Mouse (Mus musculus) granulocyte monocyte progenitor cell, adult 5-6 weeks (primary cell): ENCODE data around the gene Atp5e. TPM values are rescaled to one million over a fixed set of nuclear protein-coding genes. Genes with fewer than 3 reads are reported as not detected.

ENCODE experiments used
- ATAC-seq: replicated peaks from 2 replicates; pipeline ENCODE4 v1.8.0; 2016; ENCODE audit warnings: mild to moderate bottlenecking, moderate TSS enrichment, inconsistent platforms; ENCODE audit not compliant: poor library complexity, severe bottlenecking
- total RNA-seq, 2 experiments: library from RNA; stranded (forward) in 1 of 2; stranded (reverse) in 1 of 2; fragments of 200-712, 200-1000 nt in 1 of 2; fragments of >200 nt in 1 of 2; fragmentation: Nextera tagmentation in 1 of 2; gene quantifications; 2 replicates each; pipeline ENCODE4 v1.2.3; 2014 to 2017

The Atp5e gene
- total RNA-seq, 2 experiments from 2014 or later: 442 to 734 TPM

DNA sequence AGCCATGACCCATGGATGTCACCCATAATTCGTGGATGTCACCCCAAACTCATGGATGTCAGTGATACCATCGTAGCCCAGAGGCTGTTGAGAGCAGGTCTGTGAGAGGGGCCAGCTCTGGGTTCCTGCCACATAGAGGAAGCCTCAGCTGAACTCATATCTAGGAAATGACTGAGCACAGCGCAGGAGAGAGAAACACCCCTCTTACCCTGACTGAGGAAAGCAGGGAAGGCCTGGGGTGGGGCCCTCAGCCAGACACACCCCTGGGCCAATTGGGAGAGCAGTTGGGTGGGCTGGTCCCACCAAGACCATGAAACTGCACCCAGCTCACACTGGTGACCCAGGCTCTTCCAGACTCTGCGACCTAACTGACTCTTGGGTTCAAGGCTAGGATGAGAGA, 13.6 kb downstream of the Atp5e start, which contains the start of gene Tubb1:
Gene Tubb1, plus strand, starts transcription at position 343 of the 400 bp plus-strand sequence.
- ATAC-seq: peak; percentile 48

DNA sequence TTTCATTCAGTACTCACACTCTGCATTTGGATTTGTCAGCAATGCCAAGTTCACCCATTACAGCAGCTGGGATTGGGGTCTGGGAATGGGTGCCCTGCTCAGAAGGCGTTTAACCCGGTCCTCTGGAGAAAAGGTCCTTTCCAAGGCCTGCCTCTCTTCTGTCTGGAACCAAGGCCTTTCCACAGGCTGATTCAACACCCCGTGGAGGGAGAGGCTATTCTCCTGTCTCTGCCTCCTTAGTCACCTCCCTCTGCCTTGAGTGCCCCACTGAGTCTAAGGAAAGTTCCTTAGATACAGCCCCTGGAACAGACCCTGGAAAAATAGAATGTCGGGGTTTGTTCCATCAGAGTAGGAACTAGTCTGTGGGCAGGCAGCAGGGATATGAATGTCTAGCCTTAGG, 15.5 kb downstream of the Atp5e start:
- ATAC-seq: no peak

GRCm38 (mm10) chr2:174446905-174447304, 17.0 kb downstream of the Atp5e start:
- no peak for ATAC-seq

DNA sequence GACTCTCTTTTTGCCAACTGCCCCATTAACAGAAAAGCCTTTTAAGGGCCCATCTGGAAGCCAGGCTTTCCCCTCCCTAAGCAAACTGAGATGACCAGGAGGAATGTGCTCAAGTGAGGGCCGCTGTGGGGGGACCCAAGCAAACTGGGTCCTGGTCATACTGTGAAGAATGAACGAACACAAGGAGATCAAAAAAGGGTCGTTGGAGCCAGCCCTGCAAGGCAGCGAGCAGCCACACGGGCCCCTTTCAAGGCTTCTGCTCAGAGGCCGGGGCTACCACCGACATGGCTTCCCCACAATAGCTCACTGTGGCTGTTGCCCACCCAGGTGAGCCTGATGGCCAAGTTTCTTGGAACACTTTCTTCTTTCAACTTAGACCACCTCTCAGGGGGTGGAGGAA, 17.4 kb downstream of the Atp5e start:
- no peak for ATAC-seq

DNA sequence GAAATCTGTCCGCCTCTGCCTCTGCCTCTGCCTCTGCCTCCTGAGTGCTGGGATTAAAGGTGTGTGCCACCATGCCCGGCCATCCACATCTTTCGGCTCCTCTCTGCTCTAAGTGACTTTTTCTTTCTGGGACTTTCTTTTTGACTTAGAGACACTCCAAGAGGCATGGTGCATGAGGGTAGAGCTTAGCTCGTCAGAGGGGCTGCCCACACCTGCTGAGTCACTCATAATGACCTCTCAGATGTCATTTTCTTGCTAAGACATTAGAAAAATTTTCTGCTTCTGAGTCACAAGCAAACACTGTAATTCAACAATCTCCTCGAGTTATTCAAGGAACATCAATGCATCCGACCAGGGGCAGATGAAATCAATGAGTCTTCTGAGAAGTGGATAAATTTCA, 18.9 kb downstream of the Atp5e start:
- no peak for ATAC-seq

GRCm38 (mm10) chr2:174444359-174444758, 19.5 kb downstream of the Atp5e start:
- ATAC-seq: no peak

DNA sequence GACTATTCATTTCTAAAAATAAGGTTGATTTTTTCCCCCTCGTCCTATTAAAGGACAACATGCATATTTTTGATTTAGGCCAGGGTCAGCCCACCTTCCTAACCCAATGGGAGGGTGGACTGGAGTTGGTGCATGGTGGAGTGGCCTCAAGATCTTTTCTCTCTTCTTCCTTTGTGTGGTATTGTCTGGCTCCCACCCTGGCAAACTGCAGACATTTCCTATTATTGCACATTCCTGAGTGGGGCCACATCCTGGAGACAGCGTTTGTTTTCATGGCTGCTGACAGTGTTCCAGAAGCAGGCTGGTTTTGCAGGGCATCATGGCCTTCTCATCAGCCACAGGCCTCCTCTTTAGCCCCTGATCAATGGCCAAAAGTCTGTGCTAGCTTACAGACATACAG, 20.9 kb downstream of the Atp5e start:
- no peak for ATAC-seq

DNA sequence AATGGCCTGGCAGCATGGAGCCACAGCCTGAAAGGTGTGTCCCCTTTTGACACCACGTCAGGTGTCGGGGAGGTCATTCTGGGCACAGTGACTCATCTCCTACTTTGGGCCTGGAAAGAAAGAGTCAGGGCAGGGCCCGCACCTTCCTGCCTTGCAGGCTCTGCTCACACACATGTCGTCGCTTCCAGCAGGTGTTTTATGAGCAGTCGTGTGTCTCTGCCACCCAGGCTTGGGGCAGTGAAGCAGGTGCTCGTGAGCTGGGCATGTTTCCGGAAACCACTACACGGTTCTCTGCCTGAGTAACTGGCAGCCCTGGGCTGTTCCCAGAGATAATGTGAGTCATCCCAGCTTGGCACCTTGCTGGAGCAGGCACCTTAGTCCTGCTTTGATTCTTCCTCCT, 21.4 kb downstream of the Atp5e start:
- ATAC-seq: no peak

GRCm38 (mm10) chr2:174441898-174442297, 22.0 kb downstream of the Atp5e start:
- no peak for ATAC-seq

- peak; percentile 12 for ATAC-seq
Observed at GRCm38 (mm10) chr2:174439961-174440360, 23.9 kb downstream of the Atp5e start.

GRCm38 (mm10) chr2:174439450-174439838, 24.5 kb downstream of the Atp5e start:
- peak; percentile 38 for ATAC-seq

DNA sequence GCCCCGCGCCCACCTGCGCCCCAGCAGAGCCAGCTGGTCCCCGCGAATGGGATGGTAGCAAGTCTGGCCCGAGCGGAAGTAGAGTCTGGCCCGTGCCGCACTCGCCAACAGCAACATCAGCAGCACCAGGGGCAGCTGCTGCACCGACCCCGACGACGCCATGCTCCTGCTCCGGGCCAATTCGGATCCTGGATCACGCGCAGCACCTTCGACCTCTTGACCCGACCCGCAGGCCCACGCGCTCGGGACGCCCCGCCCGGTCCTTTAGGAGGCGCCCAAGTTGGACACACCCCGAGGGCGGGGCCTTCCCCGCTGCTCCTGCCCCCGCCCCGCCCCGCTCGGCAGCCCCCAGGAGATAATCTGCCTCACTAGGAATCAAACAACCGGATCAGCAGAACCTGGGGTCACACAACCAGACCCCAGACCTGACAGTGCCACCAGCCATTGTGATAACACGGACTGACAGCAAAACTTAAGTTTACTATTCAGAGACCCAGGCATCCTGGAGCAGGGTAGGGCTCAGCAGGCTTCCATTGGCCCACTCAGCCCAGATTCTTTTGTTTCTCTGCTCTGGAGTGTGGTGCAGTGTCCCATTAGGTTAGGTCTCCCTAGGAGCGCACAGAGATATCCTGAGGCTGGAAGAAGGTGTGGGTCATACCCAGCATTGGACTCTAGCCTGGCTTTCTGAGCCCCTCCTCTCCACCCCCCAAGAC, 25.0 kb downstream of the Atp5e start, which contains the start of gene Ctsz:
Gene Ctsz, minus strand, starts transcription at position 303 of the 713 bp plus-strand sequence.
- ATAC-seq: peak; percentile 22

- no peak; the same call in 1 of the 2 replicates for ATAC-seq
Observed at GRCm38 (mm10) chr2:174438181-174438580, 25.7 kb downstream of the Atp5e start.

DNA sequence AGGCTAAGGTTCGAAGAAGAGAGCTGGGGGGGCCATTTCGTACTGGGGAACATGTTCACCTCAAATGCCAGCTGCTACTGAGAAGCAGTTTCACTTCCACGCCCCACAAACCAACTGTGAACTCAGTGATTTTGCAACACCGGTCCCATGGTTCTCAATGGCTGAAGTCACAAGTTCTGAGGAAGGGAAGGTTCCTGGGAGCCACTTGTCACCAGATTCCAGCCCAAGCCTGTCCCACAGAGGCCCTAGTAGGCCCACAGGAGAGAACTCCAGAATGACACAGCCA, 26.3 kb downstream of the Atp5e start:
- ATAC-seq: peak; percentile 44

DNA sequence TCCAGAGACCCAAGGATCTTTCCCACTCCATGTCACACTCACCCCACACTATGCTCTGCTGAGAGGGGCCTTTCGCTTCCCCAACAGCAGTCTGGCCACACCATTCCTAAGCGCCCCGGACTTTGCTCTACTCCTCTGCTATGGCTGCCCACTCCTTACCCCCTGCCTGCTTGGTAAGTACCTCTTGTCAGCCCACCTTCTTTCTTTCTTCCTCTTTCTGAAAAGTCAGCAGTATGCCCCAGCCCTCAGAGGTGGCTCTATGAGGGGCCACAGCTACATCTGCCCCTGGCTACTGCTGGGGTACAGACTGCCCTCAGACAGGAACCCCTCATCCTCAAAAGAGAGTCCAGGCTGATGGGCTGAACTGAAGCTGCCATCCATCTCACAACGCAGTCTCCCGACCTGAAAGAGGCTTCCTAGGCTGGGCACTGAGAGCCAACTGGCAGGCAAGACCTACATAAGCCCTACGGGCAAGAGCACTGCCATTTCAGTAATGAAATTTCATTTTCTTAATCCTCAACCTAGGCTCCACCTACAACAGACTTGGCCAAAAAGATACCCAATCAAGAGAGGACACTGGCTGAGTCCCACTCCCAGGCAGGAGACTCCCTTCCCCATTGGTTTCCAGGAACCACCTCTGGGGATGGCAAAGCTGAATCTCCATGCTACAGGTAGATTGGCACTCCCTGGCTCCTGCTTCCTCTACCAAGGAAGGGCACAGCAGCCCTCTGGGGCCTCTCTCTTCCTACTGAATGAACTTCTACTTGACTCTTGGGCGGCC, 26.8 kb downstream of the Atp5e start:
- ATAC-seq: peak; percentile 2

GRCm38 (mm10) chr2:174436076-174436701, 27.7 kb downstream of the Atp5e start:
- ATAC-seq: peak; percentile 18

DNA sequence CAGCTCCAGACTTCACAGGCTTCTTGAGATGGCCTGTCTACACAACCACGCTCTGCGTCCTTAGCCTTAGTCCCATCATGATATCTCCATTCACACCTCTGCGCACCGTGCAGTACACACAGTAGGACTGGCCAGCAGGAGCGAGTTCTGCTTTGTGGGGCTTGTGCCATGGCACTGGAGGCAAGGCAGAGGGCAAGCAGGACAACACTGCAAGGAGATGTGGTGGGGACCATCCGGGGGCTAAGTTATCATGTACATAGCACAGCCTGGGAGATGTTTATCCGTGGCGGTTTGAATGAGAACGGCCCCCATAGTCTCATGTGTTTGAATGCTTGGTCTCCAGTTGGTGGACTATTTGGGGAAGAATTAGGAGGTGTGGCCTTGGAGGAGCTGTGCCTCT, 29.0 kb downstream of the Atp5e start:
- no peak for ATAC-seq

- 0 out of 2 replicates have a peak, but pooled peaks have one; percentile 8 for ATAC-seq
Observed at GRCm38 (mm10) chr2:174428996-174429591, 34.8 kb downstream of the Atp5e start.

- ATAC-seq: no peak
Observed at GRCm38 (mm10) chr2:174428076-174428835, 35.6 kb downstream of the Atp5e start.

GRCm38 (mm10) chr2:174426856-174427255, 37.0 kb downstream of the Atp5e start:
- no peak for ATAC-seq
